Mouse (Mus musculus) brain, embryonic 18.5 days (tissue): ENCODE measurements around the gene Skint5.
"Not testable (repeated sequence)": the region's sequence is repeated elsewhere in the genome, so short reads cannot be mapped to it uniquely, and the experiment has no call there.

ENCODE experiments used
- DNase-seq: peaks from one replicate; pipeline ENCODE4 v3.0.0-alpha.2; 2012; ENCODE audit warnings: low read depth, low spot score

The Skint5 gene

GRCm38 (mm10) chr4:113999403-113999802 lies at the start of gene Skint5:
Gene Skint5 (minus strand): TSS chr4:113999503.
- DNase-seq = no peak

- no peak for DNase-seq
These were observed 42.0 kb downstream of the Skint5 start for GRCm38 (mm10) chr4:113957343-113957742.

DNA sequence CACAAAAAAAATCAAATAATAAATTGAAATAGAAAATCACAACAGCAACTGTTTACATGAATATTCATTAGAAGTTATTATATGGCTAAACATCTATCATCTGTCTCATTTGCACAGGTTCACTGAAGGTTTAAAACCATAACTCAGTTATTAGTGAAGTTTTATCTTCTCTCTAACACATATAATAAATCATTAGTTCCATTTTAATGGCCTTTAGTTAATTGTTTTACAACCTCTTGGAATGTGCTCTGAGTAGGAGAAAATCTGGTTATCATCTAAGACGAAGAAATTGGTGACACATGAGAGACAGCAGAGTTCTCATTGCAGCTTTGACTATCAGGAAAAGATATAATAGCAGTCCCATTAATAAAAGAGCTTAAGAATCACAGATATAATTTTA lies 235.1 kb downstream of the Skint5 start:
- DNase-seq = no peak

DNA sequence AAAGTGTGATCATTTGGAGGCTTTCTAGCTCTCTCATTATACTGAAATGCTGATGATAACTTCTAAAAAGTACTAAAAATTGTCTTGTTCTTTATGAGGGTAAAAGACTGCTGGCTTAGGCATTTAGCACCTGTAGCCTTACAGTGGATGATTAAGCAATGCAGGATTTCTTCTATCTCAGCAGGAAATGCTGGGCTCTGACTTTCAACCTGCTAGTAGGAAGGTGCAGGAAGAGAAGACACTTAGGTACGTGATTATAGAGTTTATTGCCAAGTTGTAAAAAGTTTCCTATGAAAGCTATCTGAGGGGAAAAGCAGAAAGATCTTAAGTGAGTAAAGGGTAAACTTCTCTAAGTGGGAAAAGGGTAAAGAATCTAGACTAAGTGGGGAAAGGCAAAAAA lies 235.6 kb downstream of the Skint5 start:
- DNase-seq = no peak

DNA sequence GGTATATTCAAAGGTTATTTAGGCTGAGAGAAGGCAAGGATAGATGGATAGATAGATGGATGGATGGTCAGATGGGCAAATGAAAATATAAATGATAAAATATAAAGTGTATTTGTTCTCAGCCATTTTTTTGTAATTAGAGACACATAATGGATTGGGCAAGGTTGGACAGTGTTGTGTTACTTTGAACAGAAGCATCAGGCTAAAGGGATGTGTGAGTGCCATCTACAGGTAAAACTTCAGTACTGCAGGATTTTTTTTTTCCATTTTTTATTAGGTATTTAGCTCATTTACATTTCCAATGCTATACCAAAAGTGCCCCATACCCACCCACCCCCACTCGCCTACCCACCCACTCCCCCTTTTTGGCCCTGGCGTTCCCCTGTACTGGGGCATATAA lies 551.1 kb downstream of the Skint5 start:
- not testable (repeated sequence) for DNase-seq
